Mouse (Mus musculus): ENCODE data around the gene Vapa.
"Not testable (repeated sequence)": the region's sequence is repeated elsewhere in the genome, so short reads cannot be mapped to it uniquely, and the experiment has no call there.

Gene Vapa

GRCm38 (mm10) chr17:65613463-65614412 is at the start of gene Vapa:
TSS of gene Vapa (minus strand) at chr17:65613555.
- DNase-seq (ENCODE audit: low spot score in 2 of 2): peak; percentile 96 to 97

GRCm38 (mm10) chr17:65662662-65663061 is 49.3 kb upstream of the Vapa start:
- no peak for DNase-seq (ENCODE audit: low spot score in 2 of 2)

DNA sequence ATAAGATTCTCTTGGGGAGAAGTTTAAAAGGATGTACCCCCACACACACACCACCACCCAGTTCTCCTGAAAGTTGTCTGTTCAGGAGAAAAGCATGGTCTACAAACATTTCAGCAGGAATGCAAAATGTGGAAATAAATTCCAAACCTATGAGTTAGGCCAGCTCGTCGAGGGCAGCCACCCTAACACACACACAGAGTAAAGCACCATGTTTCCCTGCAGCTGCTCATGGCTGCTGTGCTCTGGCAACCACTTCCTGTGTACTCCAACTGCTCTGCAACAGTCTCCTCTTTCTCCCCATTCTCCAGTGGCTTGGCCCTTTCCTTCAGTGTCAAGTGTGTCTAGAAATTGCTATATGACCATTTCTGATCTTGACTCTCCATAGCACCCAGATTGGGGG is 45.1 kb upstream of the Vapa start:
- DNase-seq (ENCODE audit: low spot score in 2 of 2): no peak

DNA sequence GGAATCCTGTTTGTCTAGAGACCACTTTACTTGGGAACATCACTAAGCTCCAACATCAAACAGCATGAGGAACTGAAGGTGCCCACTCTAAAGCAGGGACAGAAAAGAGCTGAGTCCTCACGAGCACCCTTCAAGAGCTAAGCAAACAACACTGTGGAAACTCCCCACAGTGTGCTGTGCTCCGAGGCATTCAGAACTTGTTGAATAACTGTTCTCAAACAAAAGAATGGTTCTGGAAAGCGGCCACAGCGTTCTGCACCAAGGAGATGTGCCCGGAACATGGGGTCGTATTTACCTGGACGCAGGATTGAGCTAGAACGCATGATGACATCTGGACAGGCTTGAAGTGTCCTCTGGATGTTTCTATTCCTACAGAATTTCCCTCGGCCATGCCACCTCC is 44.6 kb upstream of the Vapa start:
- DNase-seq (ENCODE audit: low spot score in 2 of 2): no peak

GRCm38 (mm10) chr17:65656731-65657130 is 43.4 kb upstream of the Vapa start:
- no peak for DNase-seq (ENCODE audit: low spot score in 2 of 2)

DNA sequence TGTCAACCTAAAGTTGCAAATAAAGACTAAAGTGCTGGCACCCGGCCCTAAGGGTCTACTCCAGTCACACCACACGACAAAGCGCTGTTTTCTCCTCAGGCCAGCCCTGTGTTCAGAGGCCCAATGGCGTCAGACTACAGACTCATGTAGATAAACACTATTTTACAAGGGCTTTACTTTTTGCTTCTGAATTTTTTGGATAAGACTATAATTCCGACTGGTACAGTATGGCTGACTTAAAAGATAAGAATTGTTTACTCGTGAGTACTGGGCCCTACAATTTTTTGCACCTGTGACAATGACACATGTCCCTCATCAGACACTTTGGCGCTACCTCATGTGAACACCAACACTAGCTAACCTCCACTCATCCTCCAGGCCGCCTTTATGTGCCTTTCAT is 42.7 kb upstream of the Vapa start:
- DNase-seq (ENCODE audit: low spot score in 2 of 2): no peak

DNA sequence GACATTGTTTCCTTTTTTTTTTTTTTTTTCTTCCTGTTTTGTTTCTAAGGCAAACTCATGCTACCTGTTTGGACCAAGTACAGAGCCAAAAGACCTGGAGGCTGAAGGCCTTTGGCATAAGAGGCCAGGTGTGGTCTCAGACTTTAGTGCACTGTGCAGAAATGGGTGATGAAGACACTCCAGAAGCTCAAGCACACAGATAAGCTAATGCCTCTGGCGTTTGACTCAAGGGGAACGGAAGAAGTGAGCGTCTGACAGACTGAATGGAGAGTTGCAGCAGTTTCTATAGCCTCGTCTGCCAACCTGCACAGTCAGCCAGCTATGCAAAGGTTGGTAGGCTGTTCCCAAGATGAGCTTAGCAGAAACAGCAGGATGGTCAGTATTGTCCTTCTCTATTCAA is 42.3 kb upstream of the Vapa start:
- DNase-seq (ENCODE audit: low spot score in 2 of 2): no peak

- no peak for DNase-seq (ENCODE audit: low spot score in 2 of 2)
Observed at GRCm38 (mm10) chr17:65650598-65650997, 37.2 kb upstream of the Vapa start.

- DNase-seq (ENCODE audit: low spot score in 2 of 2): no peak
Observed at GRCm38 (mm10) chr17:65649175-65649493, 35.8 kb upstream of the Vapa start.

DNA sequence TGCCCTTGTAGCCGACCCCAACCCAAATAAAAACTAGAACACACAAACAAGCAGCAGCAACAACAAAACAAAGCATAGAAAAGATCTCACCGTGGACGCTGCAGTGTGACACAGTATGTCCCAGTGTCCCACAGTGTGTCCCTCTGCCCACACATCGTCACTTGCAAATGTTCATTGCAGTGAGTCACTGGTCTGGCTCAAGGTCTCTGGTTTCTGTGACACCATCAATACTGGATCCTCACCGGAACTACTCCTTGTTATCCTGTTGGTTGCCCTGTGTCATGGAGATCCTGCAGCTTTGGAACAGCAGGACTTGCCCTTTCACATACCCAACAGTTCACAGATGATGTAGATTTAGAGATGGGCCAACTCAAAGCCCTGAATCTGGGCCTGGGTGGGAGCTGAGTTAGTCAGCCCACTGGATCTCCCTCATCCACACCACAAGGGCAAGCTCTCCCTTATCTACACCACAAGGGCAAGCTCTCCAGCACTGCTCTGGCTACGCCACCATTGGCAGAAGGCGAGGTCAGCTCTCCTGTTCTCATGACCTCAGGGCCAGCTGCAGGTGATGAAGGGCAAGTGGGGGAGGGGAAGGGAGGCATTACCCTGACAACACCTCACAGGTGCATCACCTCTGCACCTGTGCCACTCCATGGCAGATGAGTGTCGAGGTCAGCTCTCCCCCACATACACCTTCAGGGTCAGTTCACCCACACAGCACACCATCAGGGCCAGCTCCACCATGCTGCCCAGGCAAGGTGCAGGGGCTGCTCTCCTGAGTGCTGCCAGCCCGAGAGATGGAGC is 35.2 kb upstream of the Vapa start:
- no peak for DNase-seq (ENCODE audit: low spot score in 2 of 2)

DNA sequence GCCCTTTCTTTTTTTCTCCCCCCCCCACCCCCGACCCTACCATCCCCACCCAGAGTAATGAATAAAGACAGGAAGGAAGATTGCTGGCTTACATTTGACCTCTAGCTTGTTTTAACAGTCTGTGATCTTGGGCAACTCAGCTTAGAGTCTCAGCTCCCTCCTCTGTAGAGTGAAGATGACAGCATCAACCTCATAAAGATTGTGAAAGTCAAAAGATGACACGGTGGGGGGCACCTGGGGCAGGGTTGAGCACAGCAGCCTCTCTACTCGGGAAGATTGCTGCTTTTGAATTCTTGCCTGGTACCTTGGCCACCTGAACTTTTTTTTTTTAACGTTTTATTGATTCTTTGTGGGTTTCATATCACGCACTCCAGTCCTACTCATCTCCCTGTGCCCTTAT is 34.6 kb upstream of the Vapa start:
- no peak for DNase-seq (ENCODE audit: low spot score in 2 of 2)

DNA sequence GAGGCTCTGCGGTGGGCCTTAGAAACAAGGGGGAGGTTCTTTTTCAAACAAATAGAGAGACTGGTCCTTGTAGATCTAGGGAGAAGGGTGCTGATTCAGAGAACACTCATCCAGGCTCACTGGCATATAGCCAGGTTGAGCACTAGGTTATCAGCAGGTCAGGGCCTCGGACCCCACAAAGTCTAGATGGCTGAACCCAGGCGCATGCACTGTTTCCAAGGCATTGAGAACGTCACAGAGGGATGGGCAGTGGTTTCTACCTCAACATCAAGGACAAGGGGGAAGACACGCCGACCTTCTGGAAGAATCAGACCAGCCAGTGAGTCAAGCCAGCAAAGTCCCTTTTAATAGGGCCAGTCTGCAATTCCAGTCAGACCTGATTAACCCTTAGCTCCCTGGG is 33.9 kb upstream of the Vapa start:
- no peak for DNase-seq (ENCODE audit: low spot score in 2 of 2)

DNA sequence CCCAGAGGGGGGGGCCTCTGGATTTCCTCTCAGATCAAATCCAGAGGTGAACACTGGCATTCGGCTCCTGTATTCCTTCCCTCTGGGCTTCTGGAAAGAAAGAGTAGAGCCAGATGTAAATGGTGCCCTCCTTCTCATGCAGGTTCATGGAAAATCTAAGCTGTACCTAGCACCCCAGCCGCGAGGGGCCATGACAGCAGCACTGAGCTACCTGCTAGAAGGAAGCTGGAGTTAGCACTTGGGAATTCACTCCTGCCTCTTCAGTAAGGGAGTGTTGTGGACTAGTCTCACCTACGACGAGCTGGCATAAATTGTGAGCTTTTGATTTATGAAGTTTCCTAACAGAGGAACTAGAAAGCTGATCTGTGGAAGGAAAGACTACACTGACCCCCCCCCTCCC is 30.2 kb upstream of the Vapa start:
- DNase-seq (ENCODE audit: low spot score in 2 of 2): no peak

- peak; percentile 55 to 65 for DNase-seq (ENCODE audit: low spot score in 2 of 2)
Observed at GRCm38 (mm10) chr17:65643051-65643521, 29.7 kb upstream of the Vapa start.

- no peak for DNase-seq (ENCODE audit: low spot score in 2 of 2)
Observed at GRCm38 (mm10) chr17:65642578-65642991, 29.2 kb upstream of the Vapa start.

DNA sequence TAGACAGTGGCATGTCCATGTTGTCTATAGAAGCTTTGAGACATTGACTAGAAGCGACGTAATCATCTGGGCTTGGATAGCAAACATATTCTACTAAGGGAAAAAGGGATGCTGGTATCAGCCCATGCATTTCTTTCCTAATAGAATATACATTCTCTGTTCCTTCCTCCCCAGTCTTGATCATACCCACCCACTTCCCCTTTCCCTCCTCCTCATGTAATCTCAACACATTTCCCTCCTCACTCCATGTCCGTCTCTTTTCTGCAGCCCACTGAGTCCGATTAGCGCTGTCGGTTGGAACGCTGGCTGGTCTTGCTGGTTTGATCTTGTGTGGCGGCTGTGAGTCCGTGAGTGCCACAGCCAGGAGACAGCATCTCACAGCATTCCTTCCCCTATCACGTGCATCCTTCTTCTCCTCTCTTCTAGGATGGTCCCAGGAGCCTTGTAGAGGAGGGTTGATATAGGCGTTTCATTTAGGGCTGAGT is 28.4 kb upstream of the Vapa start, which contains the start of gene Txndc2:
Gene Txndc2, minus strand, starts transcription at position 435 of the 485 bp plus-strand sequence.
- no peak for DNase-seq (ENCODE audit: low spot score in 2 of 2)

GRCm38 (mm10) chr17:65639144-65639543 is 25.8 kb upstream of the Vapa start:
- no peak for DNase-seq (ENCODE audit: low spot score in 2 of 2)

DNA sequence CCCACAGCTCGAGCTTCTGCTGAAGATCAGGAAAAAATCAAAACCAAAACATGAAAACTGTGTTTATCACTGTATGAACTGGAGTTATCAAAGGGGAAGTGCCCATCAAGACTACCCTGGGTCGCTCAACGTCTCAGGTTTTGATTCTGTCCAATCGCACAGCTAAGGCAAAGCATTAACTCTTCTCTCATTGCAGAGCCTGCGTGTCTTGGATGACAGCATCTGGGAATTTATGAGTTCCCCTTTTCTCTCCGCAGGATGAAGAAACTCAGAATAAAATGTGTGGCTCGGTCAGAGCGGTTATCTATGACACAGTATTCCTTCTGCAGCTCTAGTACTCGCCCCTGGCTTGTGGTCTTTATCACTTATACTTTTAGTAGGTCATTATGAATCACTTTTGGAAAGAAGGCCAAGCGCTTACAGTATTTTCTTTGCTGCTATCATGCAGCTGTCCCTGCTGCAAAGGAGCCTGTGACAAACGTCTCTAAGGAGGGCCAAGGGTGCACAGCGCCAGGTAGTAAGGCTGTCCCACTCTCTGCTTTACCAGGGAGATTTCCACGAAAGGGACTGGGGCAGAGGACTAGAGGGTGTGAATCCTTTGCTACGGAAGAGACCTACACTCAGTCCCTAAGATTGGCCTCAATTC is 22.5 kb upstream of the Vapa start:
- no peak for DNase-seq (ENCODE audit: low spot score in 2 of 2)

DNA sequence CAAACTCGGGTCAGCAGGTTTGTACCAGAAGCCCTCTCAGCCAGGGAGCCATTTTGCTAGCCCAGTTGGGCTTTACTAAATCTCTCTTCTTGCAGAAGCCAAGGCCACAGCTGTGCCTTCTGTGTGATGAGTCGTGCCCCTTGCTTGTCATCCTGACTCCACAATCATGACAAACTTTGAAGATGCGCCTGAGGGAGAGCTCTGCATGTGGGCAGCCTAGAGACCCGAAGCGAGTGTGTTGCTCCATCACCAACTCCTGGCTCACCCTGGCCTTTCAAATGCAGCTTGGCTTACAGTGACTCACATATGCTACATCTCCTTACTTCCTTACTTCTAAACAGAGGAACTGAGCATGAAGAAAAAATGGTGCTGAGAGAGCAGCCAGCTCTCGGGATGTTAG is 16.6 kb upstream of the Vapa start:
- no peak for DNase-seq (ENCODE audit: low spot score in 2 of 2)

- not testable (repeated sequence) for DNase-seq (ENCODE audit: low spot score in 2 of 2)
Observed at GRCm38 (mm10) chr17:65628823-65629532, 15.6 kb upstream of the Vapa start.

- no peak for DNase-seq (ENCODE audit: low spot score in 2 of 2)
Observed at GRCm38 (mm10) chr17:65626301-65626700, 12.9 kb upstream of the Vapa start.
